Mouse (Mus musculus): ENCODE results near the gene Smarcd3.

GRCm38 (mm10) chr5:24601071-24601835 is 23.0 kb downstream of the Smarcd3 start:
- no peak for TF ChIP-seq EP300 (IDR thresholded peaks at IDR 0.05; ENCODE audit: insufficient read depth, low read depth, low read length)
- TF ChIP-seq CTCF (IDR thresholded peaks at IDR 0.05; ENCODE audit: low read depth, low read length): no peak
- no peak for TF ChIP-seq POLR2A (IDR thresholded peaks at IDR 0.05; ENCODE audit: insufficient read depth, low read length)

All from ES-Bruce4 (cell line).